Mouse (Mus musculus) embryonic facial prominence, embryonic 13.5 days (tissue): Measurements from ENCODE around the gene BC035044. TPM values are rescaled to one million over a fixed set of nuclear protein-coding genes. Genes with fewer than 3 reads are reported as not detected.

ENCODE experiments used
- ATAC-seq: fragments of 200-750 bp; cut with Nextera tagmentation; 2 replicates; pipeline ENCODE4 v1.8.0; 2017; ENCODE audit warnings: low read depth; ENCODE audit not compliant: insufficient number of reproducible peaks, insufficient read depth, low FRiP score, low TSS enrichment
- H3K27ac ChIP-seq: fragments of 300-500 bp; sonication (generic); 2 replicates; pipeline ENCODE4 v1.5.1; 2015; ENCODE audit warnings: moderate library complexity, mild to moderate bottlenecking, inconsistent platforms
- H3K27me3 ChIP-seq: fragments of 300-500 bp; sonication (generic); 2 replicates; pipeline ENCODE4 v1.6.1; 2015; ENCODE audit warnings: mild to moderate bottlenecking, inconsistent platforms
- H3K36me3 ChIP-seq: fragments of 300-500 bp; sonication (generic); 2 replicates; pipeline ENCODE4 v1.6.1; 2015; ENCODE audit warnings: mild to moderate bottlenecking, inconsistent platforms
- H3K4me1 ChIP-seq: fragments of 300-500 bp; sonication (generic); 2 replicates; pipeline ENCODE4 v1.6.1; 2015; ENCODE audit warnings: inconsistent platforms
- H3K4me2 ChIP-seq: fragments of 300-500 bp; sonication (generic); 2 replicates; pipeline ENCODE4 v1.6.1; 2015; ENCODE audit warnings: moderate library complexity, mild to moderate bottlenecking, inconsistent platforms
- H3K4me3 ChIP-seq: fragments of 300-500 bp; sonication (generic); 2 replicates; pipeline ENCODE4 v1.5.1; 2015; ENCODE audit warnings: mild to moderate bottlenecking, inconsistent platforms
- H3K9ac ChIP-seq: fragments of 300-500 bp; sonication (generic); 2 replicates; pipeline ENCODE4 v1.6.1; 2015; ENCODE audit warnings: mild to moderate bottlenecking, inconsistent platforms
- H3K9me3 ChIP-seq: fragments of 300-500 bp; sonication (generic); 2 replicates; pipeline ENCODE4 v1.6.1; 2016; ENCODE audit warnings: inconsistent platforms
- WGBS: fragments of 180-500 bp; shearing (Covaris S2); methylation state at CpG from one replicate; pipeline ENCODE4 v1.1.7; 2015; ENCODE audit warnings: mixed read lengths; 5-methylcytosine and 5-hydroxymethylcytosine counted together
- polyA plus RNA-seq: library from polyadenylated mRNA; unstranded; fragments of >200 nt; fragmentation: Nextera tagmentation; extraction: Ambion mirVana; gene quantifications from 2 replicates; pipeline ENCODE4 v1.2.1, GENCODE M21; 2015

The BC035044 gene
- polyA plus RNA-seq, 1 experiment from 2014 or later = 0.90 TPM

DNA sequence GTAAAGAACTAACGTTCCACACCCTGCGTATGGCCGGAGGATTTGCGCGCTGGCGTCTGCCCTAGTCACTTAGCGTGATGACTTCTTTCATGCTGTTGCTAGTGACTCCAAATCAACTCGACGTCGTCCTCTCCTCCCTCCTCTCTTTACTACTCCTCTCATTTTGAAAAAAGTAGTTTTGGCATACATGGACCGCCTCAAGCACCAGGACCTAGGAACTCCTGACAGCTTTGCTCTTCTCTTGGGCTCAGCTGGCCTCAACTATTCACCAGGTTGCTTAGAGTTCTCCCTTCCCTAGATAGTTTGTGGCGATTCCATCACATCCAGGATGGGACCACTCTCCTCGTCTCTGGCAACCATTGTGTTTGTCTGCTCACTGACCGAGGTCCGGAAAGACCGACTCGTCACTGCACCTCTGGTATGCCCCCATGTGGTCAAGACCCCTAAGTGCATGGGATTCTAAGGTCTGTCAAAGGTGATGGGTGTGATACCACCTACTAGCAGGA is 51.6 kb downstream of the BC035044 start:
- H3K4me3 ChIP-seq = peak overlapping the region; percentile 62
- peaks cover 18% of the 10 kb centered on the region for H3K4me1 ChIP-seq
- peak overlapping the region; percentile 85 for H3K9ac ChIP-seq
- under 1% methylated on average over 17 of the region's 17 CpGs for WGBS
- no peaks in the 10 kb centered on the region for H3K9me3 ChIP-seq
- peak; percentile 21; the same call in 1 of the 2 replicates for ATAC-seq
- peak overlapping the region; percentile 66 for H3K4me2 ChIP-seq
- no peaks in the 10 kb centered on the region for H3K27me3 ChIP-seq
- H3K27ac ChIP-seq = peak overlapping the region; percentile 96
- no peaks in the 10 kb centered on the region for H3K36me3 ChIP-seq

DNA sequence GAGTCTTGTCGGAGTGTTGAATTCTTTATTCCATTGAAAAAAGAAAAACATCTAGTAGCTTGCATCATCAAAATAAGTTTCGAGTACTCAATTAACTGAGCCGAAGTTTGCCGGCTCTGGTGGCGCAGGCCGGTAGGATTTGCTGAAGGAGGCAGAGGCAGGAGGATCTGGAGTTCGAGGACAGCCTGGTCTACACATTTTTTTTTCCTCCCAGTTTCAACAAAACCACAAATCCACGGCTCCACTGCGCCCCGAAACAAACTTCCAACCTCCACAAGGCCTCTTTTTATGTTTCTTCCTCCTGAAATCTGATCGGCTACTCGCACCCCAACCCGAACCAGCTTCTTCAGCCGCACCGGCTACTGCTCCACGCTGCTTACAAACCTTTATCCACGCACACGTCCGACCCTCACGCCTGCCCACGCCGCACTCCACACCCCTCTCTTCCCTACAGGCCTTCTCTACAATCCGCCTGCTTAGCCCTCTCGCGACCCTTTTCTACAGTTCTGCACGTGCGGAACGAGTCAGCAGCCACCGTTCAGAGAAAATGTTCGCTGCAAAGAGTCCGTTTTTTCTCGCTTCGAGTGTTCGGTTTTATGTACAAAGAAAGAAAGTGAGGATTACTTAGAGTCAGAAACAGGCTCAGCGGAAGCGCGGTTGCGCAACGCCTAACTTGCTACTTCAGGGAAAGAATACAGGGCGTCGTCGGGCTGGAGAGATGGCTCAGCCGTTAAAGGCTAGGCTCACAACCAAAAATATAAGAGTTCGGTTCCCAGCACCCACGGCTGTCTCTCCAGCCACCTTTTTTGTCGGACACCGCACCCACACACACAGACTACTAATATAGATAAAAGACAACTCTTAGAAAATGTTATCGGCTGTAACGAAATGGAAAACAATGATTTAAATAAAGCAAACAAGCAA is 52.3 kb downstream of the BC035044 start:
- Histone ChIP-seq H3K4me2 (peak overlapping the region; percentile 66), H3K4me3 (peak overlapping the region; percentile 62), H3K36me3 (no peaks in the 10 kb centered on the region), H3K9ac (peak overlapping the region; percentile 85), H3K4me1 (peaks cover 15% of the 10 kb centered on the region), H3K27me3 (no peaks in the 10 kb centered on the region), H3K9me3 (no peaks in the 10 kb centered on the region), H3K27ac (peak overlapping the region; percentile 96)
- peak; percentile 65; the same call in 1 of the 2 replicates for ATAC-seq
- under 1% methylated on average over 49 of the region's 49 CpGs for WGBS

DNA sequence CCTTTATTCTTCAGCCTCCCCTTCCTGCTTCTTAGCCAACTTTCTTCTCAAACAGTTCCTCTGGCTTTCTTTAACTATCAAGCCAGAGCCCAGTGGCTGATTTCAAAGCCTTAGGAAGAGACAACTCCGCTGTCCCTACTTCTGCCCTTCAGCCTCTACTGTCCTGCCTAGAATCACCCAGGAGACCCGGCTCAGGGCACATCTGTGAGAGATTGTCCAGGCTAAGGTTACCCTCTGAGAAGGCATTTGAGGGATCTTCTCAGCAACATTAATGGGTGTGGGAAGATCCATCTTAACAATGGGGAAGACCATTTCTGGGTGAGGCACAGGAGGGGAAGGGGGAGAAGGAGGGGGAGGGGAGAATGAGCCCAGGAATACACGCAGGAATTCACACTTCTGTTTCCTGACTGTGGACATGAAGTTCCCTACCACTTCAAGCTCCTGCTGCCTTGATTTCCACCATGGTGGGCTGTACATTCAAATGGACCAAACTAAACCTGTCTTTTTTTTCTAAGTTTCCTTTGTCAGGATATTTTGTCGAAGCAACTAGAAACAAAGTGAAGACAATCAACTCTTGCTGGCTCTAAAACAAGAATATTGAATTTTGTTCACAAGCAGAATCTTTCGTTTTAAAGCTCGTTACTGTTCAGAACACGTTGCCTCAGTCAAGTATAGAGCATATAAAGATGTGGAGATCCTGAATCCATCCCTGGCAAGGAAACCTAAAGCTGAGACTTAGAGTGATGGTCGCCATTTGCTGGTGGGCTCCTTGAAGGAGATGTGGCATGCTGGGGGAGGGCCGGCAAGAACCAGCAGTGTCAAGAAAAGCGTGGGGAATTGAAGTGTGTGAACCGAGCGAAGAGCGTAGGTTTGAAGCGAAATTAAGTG is 53.2 kb downstream of the BC035044 start:
- Histone ChIP-seq H3K36me3 (no peaks in the 10 kb centered on the region), H3K4me2 (peak overlapping the region; percentile 66), H3K9me3 (no peaks in the 10 kb centered on the region), H3K4me1 (peaks cover 15% of the 10 kb centered on the region), H3K27ac (peak overlapping the region; percentile 96), H3K4me3 (peak overlapping the region; percentile 62), H3K9ac (peak overlapping the region; percentile 85), H3K27me3 (no peaks in the 10 kb centered on the region)
- 2% methylated on average over 14 of the region's 14 CpGs for WGBS
- ATAC-seq = 0 out of 2 replicates have a peak, but pooled peaks have one; percentile 20

DNA sequence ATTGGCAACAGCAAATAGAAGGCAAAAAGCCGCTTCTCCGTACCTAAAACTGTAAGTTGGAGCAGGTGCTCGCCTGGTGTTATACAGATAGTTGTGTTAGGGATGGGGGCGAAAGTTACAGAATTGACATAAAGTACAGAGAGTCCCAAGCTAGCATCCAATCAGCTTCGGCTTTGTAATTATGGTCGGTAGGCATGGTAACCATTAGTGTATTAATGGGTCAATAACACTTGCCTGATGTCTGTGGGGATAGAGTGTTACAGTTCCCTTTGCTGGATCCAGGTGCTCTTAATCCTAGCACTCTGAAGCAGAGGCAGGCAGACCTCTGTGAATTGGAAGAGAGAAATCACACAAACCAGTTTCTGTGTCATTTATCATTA is 54.0 kb downstream of the BC035044 start:
- ATAC-seq = no peak
- H3K36me3 ChIP-seq = no peaks in the 10 kb centered on the region
- no peaks in the 10 kb centered on the region for H3K27me3 ChIP-seq
- H3K4me3 ChIP-seq = peak overlapping the region; percentile 62
- no peak overlapping the region for H3K9ac ChIP-seq
- no peaks in the 10 kb centered on the region for H3K9me3 ChIP-seq
- H3K27ac ChIP-seq = peak overlapping the region; percentile 96
- H3K4me1 ChIP-seq = peaks cover 14% of the 10 kb centered on the region
- H3K4me2 ChIP-seq = peak overlapping the region; percentile 66
- WGBS = 82% methylated on average over 6 of the region's 6 CpGs

DNA sequence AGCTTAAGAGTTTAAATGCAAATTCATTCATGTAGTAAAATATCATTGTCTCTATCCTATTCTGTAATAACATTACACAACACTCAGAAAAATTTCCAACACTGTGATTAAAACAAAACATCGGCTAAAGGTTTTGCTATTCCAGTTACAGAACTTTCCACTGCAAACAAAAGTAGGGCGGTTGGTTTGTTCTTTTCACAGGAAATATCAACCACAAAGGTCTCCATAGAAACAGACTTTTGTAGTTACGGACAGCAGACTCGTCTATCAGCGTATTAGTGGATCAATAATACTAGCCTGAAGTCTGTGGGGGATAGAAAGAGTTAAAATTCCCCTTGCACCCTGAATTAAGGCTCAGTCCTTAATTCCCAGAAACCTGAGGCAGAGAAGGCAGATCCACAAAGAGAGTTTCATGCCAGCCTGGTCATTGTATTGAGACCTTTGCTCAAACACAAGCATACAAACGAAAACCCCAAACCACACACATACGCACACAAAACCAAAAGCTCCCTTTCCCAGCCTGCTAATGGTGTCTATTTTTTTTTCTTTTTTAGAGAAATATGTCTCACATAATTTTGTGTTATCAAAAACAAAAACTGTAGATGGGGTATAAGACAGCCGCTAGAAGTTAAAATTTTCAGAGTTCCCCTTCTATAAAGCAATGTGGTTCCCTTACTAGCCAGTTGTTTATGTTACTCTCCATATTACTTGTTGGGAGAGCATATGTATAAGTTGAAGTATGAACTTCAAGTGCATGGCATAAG is 54.6 kb downstream of the BC035044 start:
- no peak overlapping the region for H3K27ac ChIP-seq
- no peak for ATAC-seq
- peaks cover 10% of the 10 kb centered on the region; the same call in 1 of the 2 replicates for H3K4me1 ChIP-seq
- H3K9me3 ChIP-seq = no peaks in the 10 kb centered on the region
- no peaks in the 10 kb centered on the region for H3K36me3 ChIP-seq
- H3K9ac ChIP-seq = no peak overlapping the region
- WGBS = 86% methylated on average over 8 of the region's 8 CpGs
- no peak overlapping the region for H3K4me2 ChIP-seq
- no peak overlapping the region for H3K4me3 ChIP-seq
- no peaks in the 10 kb centered on the region for H3K27me3 ChIP-seq

DNA sequence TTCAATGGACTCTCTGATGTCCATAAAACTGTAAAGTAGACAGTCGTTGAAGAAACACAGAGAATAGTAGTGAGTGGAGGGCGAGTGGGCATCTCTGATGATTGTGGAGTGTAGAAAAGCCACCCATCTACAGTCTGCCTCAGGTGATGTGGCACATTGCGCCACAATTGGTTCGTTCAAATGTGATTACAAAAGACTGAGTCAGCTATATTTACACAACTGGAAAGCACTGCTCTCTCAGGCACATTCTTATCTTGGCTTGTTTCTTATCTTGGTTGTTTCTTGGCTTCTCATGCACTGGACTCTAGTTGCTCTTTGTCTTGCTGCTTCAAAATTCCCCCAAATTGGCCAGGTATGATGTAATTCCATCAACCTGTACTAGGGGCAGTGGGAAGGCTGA is 55.4 kb downstream of the BC035044 start:
- 83% methylated on average over 4 of the region's 4 CpGs for WGBS
- no peak overlapping the region for H3K27ac ChIP-seq
- H3K9me3 ChIP-seq = no peaks in the 10 kb centered on the region
- no peak for ATAC-seq
- no peaks in the 10 kb centered on the region for H3K36me3 ChIP-seq
- no peaks in the 10 kb centered on the region for H3K27me3 ChIP-seq
- no peak overlapping the region for H3K4me3 ChIP-seq
- peaks cover 10% of the 10 kb centered on the region; the same call in 1 of the 2 replicates for H3K4me1 ChIP-seq
- no peak overlapping the region for H3K4me2 ChIP-seq
- H3K9ac ChIP-seq = no peak overlapping the region

DNA sequence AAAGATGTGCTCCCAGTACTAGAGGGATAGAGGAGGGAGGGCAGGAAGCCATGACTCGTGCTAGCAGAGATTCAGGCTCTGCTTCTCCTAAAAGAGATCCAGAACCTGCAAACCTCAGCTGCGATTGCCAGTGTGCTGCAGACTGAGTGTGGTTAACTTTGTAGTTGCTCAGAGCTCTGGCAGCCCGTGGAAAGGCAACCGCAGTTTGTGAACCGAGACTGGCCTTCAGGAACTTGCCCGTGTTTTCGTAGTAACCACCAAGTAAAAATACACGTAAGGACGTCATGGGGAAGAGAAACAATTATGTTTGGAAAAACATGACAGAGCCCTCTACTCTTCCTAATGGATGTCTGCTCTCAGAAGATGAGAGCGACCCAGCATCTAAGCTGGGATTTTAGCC is 57.9 kb downstream of the BC035044 start:
- H3K4me2 ChIP-seq = no peak overlapping the region
- no peaks in the 10 kb centered on the region for H3K36me3 ChIP-seq
- peaks cover 6% of the 10 kb centered on the region; the same call in 1 of the 2 replicates for H3K4me1 ChIP-seq
- H3K9me3 ChIP-seq = no peaks in the 10 kb centered on the region
- no peak overlapping the region for H3K27ac ChIP-seq
- no peak overlapping the region for H3K9ac ChIP-seq
- ATAC-seq = no peak
- H3K4me3 ChIP-seq = no peak overlapping the region
- H3K27me3 ChIP-seq = no peaks in the 10 kb centered on the region
- WGBS = 82% methylated on average over 10 of the region's 10 CpGs

DNA sequence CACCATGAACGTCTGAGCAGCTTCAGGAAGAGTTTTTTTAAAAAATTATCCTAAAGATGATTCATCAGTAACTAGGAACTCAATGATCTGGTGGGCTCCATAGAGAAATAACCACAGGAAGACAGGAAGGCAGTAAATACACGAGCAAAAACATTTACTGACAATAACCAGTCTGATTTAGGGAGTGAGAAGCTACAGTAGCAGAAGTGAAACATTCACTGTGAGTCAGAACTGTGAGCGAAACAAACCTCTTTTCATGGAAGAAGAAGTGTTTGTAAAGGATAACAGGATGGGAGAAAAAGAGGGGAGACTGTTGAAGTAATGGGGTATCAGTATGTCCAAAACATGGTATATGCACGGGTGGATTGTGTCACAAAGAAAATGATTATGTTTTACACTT is 61.1 kb downstream of the BC035044 start:
- Histone ChIP-seq H3K27ac (no peak overlapping the region), H3K36me3 (no peaks in the 10 kb centered on the region), H3K9ac (no peak overlapping the region), H3K4me1 (no peaks in the 10 kb centered on the region), H3K4me3 (no peak overlapping the region), H3K9me3 (no peaks in the 10 kb centered on the region), H3K4me2 (no peak overlapping the region), H3K27me3 (no peaks in the 10 kb centered on the region)
- 61% methylated on average over 4 of the region's 4 CpGs for WGBS
- no peak for ATAC-seq

DNA sequence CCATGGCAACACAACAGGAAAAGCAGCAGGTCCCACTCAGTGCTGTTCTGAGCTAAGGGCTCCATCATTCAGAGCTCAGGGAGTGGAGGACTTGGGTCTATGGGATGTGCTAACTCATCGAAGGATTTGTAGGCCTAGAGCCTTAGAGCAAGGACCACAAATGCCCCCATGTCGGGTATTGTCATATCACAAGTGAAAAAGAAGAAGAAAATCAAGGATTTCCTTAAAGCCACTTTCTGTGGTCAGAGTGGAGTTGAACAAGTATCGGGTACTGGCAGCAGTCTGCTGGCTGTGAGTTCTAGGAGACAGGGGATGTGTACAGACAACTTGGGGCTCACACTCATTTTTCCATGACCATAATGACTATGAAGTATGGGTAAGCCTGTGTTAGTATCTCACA is 64.1 kb downstream of the BC035044 start:
- Histone ChIP-seq H3K9ac (no peak overlapping the region), H3K27me3 (no peaks in the 10 kb centered on the region), H3K27ac (no peak overlapping the region), H3K4me1 (no peaks in the 10 kb centered on the region), H3K9me3 (no peaks in the 10 kb centered on the region), H3K4me2 (no peak overlapping the region), H3K4me3 (no peak overlapping the region), H3K36me3 (no peaks in the 10 kb centered on the region)
- 82% methylated on average over 3 of the region's 3 CpGs for WGBS
- ATAC-seq = no peak

DNA sequence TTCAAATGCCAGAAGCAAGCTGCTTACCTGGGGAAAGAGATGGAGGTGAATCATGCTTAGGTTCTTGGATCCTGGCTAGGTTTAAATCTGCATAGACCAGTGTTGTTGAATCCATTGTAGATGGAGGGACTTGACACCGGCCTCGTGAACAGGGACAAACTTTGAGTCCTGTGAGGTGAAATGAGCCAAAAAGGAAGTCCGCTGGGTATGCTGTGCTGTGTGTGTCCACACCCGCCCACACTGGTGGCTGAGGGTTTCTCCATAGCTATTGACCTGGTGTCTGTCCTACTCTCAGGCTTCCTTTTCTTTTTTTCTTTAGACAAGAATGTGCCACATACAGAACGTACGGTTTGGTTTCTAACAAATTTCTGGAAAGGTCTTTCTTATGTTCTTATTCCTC is 64.8 kb downstream of the BC035044 start, which contains the start of the genes Gm44511 and Klrb1b:
TSS of gene Gm44511 (minus strand) at position 184 of the 400 bp plus-strand sequence.
TSS of gene Klrb1b (minus strand) at position 200 of the 400 bp plus-strand sequence.
- ATAC-seq = no peak
- Histone ChIP-seq H3K9ac (no peak within 1 kb of the TSS), H3K4me3 (no peak within 1 kb of the TSS), H3K27ac (no peak within 1 kb of the TSS), H3K4me2 (no peak within 1 kb of the TSS), H3K9me3 (no peaks in the 10 kb centered on the region), H3K4me1 (no peaks in the 10 kb centered on the region), H3K36me3 (no peaks in the 10 kb centered on the region), H3K27me3 (no peaks in the 10 kb centered on the region)
- WGBS = 87% methylated on average over 6 of the region's 6 CpGs
